Mouse (Mus musculus): ENCODE data around the gene Cep95.

GRCm38 (mm10) chr11:106767516-106767915 lies 21.5 kb upstream of the Cep95 start:
- TF ChIP-seq CTCF (IDR thresholded peaks at IDR 0.05; ENCODE audit: borderline replicate concordance, insufficient read depth, low read depth, low read length) = no peak
- no peak for TF ChIP-seq POLR2A (IDR thresholded peaks at IDR 0.05; ENCODE audit: borderline replicate concordance, insufficient read depth, low read length)
